Mouse (Mus musculus) megakaryocyte-erythroid progenitor cell, adult 5-6 weeks (primary cell): ENCODE data around the gene Ppa1. TPM values are rescaled to one million over a fixed set of nuclear protein-coding genes. Genes with fewer than 3 reads are reported as not detected.
"Not testable (repeated sequence)": the region's sequence is repeated elsewhere in the genome, so short reads cannot be mapped to it uniquely, and the experiment has no call there.

Experiments
- ATAC-seq: replicated peaks from 2 replicates; pipeline ENCODE4 v1.8.0; 2016; ENCODE audit warnings: mild to moderate bottlenecking, inconsistent platforms; ENCODE audit not compliant: severe bottlenecking, poor library complexity, low FRiP score, low TSS enrichment
- total RNA-seq, 2 experiments: library from RNA; stranded (forward) in 1 of 2; stranded (reverse) in 1 of 2; fragments of 200-1000, 215-1000 nt in 1 of 2; fragments of >200 nt in 1 of 2; fragmentation: Nextera tagmentation in 1 of 2; gene quantifications; 2 replicates each; pipeline ENCODE4 v1.2.3; 2014 to 2017

Ppa1 gene
- 96.7 and 97.1 TPM in 2 replicates for total RNA-seq (2014; fragmentation: Nextera tagmentation)
- 183 and 211 TPM in 2 replicates for total RNA-seq (2017)

GRCm38 (mm10) chr10:61647790-61648736 lies at the start of gene Ppa1:
Ppa1 (plus strand) TSS chr10:61648552.
- ATAC-seq = peak; percentile 76

GRCm38 (mm10) chr10:61599556-61600114 lies 48.7 kb upstream of the Ppa1 start:
- no peak for ATAC-seq

GRCm38 (mm10) chr10:61602283-61603033 lies 45.9 kb upstream of the Ppa1 start:
- ATAC-seq = peak; percentile 86

- no peak for ATAC-seq
Measured at GRCm38 (mm10) chr10:61604376-61605065, 43.8 kb upstream of the Ppa1 start.

- ATAC-seq = not testable (repeated sequence)
Measured at GRCm38 (mm10) chr10:61605381-61605780, 43.0 kb upstream of the Ppa1 start.

GRCm38 (mm10) chr10:61605851-61606250 lies 42.5 kb upstream of the Ppa1 start:
- peak; percentile 33; the same call in 1 of the 2 replicates for ATAC-seq

GRCm38 (mm10) chr10:61608233-61608632 lies 40.1 kb upstream of the Ppa1 start:
- no peak for ATAC-seq

GRCm38 (mm10) chr10:61610650-61611235 lies 37.6 kb upstream of the Ppa1 start:
- ATAC-seq = 0 out of 2 replicates have a peak, but pooled peaks have one; percentile 21

- no peak for ATAC-seq
Measured at GRCm38 (mm10) chr10:61614311-61614710, 34.0 kb upstream of the Ppa1 start.

GRCm38 (mm10) chr10:61618528-61618927 lies 29.8 kb upstream of the Ppa1 start:
- ATAC-seq = no peak

- no peak for ATAC-seq
Measured at GRCm38 (mm10) chr10:61621681-61622080, 26.7 kb upstream of the Ppa1 start.

GRCm38 (mm10) chr10:61623874-61624273 lies 24.5 kb upstream of the Ppa1 start:
- not testable (repeated sequence) for ATAC-seq

GRCm38 (mm10) chr10:61624771-61625170 lies 23.6 kb upstream of the Ppa1 start:
- no peak for ATAC-seq

- ATAC-seq = peak; percentile 35; the same call in 1 of the 2 replicates
Measured at GRCm38 (mm10) chr10:61625381-61626257, 22.7 kb upstream of the Ppa1 start.

GRCm38 (mm10) chr10:61626551-61626950 lies 21.8 kb upstream of the Ppa1 start:
- ATAC-seq = no peak

- ATAC-seq = no peak
Measured at GRCm38 (mm10) chr10:61627195-61627937, 21.0 kb upstream of the Ppa1 start.

GRCm38 (mm10) chr10:61627938-61628250 lies 20.5 kb upstream of the Ppa1 start:
- ATAC-seq = no peak
